Mouse (Mus musculus) gastrocnemius, postnatal 36 days (tissue): Measurements from ENCODE around the gene Ddx52. TPM values are rescaled to one million over a fixed set of nuclear protein-coding genes. Genes with fewer than 3 reads are reported as not detected.
A peak's percentile ranks its signal among the peaks of the same experiment; 100 is the strongest.

Experiments used
- DNase-seq, 2 experiments: peaks; one replicate each; pipeline ENCODE4 v3.0.0; 2022
- intact Hi-C: fragments of 180-260 bp; cut with DNase I; formaldehyde crosslinking; loops from one replicate; pipeline ENCODE4 v1.15.1; 2025
- long read RNA-seq, 2 experiments: library from polyadenylated mRNA; stranded (forward); transcript quantifications; one replicate each; pipeline ENCODE4 v2.0.0; 2021
- total RNA-seq, 2 experiments: library from RNA; stranded (reverse); gene quantifications; 2 replicates each; pipeline ENCODE4 v1.2.3; 2021

The Ddx52 gene
- 1 to 10 TPM; 8.5 to 9.6 TPM for total RNA-seq
- long read RNA-seq, experiment 1, transcript Ddx52-201 (15 exons, 3,194 nt), result major isoform, 7 of 8 reads
- long read RNA-seq, experiment 1, partial matches to known transcripts, result 1 of 8 reads
- long read RNA-seq, experiment 1, other reads (novel, unspliced or antisense), result 0 of 8 reads
- long read RNA-seq, experiment 2, transcript Ddx52-201 (15 exons, 3,194 nt), result major isoform, 9 of 10 reads
- long read RNA-seq, experiment 2, partial matches to known transcripts, result 0 of 10 reads
- long read RNA-seq, experiment 2, other reads (novel, unspliced or antisense), result 1 of 10 reads

DNA sequence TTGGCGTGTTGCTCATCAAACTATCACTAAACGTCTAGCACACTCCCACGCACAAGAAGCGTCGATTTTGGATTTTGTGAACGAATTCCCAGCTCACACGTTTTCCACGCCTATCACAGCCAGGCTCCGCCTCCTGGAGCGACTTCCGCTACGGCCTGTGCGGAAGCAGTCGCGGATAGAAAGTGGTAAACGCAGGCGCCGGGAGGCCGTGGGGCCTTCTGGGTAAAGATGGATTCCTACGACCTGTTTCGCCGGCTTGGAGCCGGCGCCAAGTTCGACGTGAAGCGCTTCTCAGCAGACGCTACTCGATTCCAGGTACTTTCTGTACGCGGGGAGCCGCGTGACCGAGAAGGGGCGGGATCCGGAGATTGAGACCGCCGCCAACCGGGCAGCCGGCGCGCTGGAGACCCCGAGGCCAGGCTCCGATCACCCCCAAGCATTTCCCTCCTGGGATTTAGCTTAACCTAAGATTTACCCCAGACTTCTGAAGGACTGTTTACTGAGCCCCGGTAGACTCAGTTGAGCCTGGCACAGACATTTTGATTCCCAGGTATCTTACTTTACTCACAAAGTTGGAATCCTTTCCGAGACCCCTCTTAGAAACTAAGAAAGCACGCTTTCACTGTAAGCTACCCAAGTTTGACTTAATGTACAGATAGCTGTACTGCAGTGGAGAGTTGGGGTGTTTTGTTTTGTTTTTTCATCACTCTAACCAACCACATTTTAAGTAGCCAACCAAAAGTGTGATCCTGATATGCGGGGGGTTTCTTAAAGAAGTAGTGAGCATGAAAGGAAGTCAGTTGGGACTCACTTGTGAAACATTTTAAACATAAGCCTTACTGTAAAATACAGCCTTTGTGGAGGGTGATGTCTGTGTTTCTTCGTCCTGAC is at the start of gene Ddx52:
Gene Ddx52 (plus strand): TSS at position 113 of the 891 bp plus-strand sequence.
- peak; percentile 78 to 86 for DNase-seq
- intact Hi-C loops, result no loop called here

DNA sequence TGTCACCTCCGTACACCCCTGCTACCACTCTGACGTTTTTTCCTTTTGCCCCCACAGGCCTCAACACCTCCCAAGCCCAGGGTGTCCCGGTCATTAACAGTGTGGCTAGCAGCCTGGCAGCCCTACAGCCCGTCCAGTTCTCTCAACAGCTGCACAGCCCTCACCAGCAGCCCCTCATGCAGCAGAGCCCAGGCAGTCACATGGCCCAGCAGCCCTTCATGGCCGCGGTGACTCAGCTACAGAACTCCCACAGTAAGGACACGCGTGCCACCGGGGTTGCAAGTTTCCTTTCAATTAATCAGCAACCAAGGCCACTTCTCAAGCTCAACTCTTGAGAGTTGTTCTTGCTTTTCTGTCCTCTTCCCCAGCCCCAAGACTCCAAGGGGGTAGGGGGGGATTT is 48.5 kb upstream of the Ddx52 start:
- no peak for DNase-seq
- intact Hi-C loops, result no loop called here

DNA sequence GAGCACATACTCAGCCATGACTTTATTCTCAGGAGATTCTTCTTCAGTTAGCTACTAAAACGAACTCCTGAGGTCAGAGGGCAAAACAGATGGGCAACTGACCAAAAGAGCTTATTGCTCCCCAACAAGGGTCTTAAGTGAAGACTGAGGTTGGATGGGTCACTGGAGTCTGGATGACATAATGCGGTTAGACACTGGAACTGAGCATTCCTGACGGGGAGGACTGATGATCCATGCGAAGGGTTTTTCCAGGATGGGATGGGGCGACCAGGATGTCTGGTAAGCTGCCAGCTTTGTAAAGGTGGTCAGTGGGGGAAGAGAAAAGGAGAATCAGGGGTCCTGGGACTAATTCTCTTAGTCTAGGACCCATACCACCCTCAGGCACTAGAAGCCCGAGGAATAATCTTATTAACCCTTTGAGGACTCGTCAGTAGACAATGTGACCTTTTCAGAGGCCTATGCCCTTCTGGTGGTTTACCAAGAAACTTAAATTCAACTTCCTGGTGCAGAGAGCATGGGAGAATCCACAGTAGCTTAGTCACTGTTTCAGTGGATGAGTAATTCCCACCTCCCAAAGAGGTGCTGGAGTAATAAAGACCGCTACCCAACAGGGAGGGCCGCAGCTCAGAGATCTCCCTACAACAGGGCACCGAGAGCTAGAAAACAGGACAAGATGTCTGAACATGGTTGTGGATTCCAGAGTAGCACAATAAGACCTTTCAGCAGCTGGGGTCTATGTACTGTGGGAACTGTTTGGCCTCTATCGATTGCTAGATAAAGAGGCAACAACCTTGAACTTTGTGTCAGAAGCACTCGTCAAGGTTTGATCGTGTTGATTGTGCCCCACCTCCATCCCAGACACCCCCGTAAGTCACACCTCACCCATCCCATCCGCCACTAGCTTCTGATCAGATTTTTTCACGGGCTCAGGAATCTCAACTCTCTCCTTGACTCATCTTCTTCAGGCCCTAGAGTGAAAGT is 45.1 kb upstream of the Ddx52 start:
- no peak for DNase-seq
- intact Hi-C loops, result no loop called here

DNA sequence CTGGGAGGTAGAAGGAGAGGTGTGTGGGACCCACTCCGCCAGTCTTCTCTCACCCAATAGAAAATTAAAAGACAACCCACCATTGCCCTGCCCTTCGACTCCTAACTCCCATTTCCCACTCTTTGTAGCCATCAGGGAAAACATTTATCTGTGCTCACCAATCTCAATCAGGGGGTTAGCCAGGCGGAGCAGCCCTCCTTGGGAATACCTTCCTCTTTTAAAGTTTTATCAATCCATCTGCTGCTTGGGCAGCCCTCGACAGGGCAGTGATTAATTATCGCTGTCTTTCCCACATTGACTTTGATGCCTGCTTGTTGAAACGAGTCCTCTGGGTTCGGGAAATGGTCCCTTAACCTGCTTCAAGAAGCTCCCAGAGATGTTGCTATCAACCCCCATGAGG is 44.3 kb upstream of the Ddx52 start:
- intact Hi-C loops, result no loop called here
- DNase-seq, result no peak

DNA sequence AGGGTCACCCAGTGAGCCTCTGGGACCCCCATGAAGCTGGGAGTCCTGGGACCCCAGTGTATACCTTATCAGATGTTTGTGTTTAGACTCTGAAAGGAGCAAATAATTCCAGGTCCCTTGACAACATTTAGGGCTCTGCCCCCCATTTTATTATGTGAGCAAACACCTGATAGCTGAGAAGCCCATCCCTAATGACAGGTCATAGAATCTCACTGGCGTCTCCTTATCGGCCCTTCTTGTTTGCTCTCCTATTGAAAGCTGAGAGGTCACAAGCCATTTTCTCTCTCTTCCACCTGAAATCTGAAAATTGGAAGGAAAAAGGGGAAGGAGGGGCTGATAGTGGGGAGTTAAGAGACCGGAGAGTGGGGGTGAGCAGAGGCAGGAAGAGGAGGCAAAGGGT is 39.0 kb upstream of the Ddx52 start:
- DNase-seq, result no peak
- intact Hi-C loops, result no loop called here

DNA sequence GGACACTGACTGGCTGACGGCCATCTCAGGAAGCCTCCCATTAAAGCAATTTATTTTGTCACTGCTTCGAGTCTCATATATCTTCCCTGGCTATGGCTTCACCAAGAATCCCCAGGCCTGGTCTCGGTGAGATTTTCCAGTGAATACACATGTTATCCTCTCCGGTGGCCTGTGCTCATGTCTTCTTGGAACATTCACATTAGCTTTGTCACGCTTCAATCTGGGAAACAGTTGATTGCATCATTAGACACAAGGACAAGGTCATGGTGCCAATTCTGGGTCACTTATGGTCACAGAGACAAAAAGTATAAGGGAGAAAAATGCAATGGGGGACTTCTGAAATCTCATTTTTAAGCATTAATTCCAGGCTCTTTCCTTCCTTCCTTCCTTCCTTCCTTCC is 36.1 kb upstream of the Ddx52 start:
- no peak for DNase-seq
- intact Hi-C loops, result no loop called here

DNA sequence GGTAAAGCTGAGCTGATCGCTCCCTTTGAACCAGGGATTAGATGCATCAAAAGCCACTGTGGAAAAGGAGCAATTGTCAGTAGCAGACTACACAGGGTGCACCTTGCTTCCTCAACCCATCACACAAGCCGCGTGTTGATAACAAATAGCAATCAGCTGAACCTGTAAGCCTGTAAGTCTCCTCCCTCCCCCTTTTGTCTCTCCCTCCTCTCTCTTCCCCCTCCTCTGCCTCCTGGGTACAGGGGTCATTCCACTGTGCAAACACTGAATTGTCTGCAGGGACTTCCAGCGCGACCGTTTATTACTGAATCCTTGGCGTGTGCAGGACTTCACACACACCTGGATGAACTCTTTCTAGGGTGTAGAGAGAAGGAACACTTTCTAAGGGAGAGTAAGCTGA is 33.5 kb upstream of the Ddx52 start:
- DNase-seq, result no peak
- intact Hi-C loops, result no loop called here

DNA sequence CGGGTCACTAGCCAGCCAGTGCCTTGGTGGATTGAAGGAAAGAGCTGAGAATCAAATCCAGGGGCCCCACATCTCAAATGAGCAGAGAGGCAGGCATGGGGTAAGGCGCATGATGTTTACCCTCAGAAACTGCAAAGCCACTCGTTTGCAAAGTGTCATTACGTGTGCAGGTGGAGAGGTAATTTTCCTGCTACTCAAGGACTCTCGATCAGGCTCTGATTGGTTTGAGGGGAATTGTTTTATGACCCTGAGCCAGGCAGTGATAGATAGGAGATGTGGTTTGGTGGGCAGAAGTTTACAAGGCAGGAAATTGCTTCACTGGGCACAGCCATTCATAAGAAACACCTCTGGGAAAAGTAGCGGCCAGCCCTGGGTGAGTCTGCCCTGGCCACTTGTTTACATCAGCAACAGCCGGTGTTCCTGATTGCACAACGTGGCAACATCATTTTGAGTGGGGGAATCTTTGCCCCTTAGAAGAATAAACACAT is 28.0 kb upstream of the Ddx52 start:
- no peak for DNase-seq
- intact Hi-C loops, result no loop called here

DNA sequence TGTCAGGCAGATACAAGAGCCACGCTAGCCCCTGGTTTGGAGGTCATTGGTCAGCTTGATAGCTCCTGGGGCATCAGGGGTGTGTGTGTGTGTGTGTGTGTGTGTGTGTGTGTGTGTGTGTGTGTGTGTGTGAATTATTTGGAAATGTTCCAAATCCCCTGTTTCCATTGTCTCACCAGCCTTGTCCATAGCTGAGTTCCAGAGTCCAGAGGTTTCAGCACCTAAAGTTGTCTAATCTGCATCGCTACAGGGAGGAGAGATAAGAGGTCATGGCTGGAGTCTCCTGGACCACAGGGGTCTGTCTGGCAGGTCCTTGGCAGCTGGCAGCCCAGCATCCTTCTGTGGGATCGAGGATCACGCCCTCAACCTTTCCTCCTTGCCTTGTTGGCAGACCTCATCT is 27.4 kb upstream of the Ddx52 start:
- no peak for DNase-seq
- intact Hi-C loops, result no loop called here

DNA sequence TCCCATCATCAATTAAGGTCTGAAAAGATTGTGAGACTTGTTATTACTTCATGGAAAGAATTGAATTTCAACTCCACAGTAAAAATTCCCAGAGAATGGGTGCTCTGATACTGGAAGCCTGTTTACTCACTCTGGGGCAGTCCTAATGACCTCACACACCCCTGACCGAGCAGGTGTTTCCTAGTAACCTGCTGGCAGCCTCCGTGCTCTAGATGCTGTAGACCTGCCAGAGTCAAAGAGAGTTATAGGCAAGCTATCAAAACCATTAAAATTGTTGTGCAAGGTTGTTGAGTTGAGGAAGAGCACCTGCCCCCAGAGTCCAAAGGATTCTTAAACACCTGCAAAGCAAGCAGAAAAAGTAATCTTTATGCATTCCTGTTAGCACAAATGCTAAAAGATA is 19.3 kb upstream of the Ddx52 start:
- intact Hi-C loops, result no loop called here
- DNase-seq, result no peak

DNA sequence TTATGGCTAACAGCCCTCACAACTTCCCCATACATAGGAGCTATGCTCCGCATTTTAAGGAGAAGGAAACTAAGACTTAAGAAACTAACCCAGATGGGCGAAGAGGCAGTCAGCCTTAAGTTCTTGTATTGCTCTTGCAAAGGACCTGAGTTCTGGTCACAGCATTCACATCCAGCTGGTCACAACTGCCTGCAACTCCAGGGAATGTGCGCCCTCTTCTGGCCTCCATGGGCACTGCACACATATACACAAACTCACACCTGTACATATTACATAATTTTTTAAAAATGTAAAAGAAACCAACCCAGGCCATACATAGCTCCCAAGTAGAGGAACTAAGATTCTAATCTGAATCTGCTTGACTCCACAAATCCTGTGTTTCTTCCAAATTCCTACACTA is 14.8 kb upstream of the Ddx52 start:
- intact Hi-C loops, result no loop called here
- DNase-seq, result no peak

DNA sequence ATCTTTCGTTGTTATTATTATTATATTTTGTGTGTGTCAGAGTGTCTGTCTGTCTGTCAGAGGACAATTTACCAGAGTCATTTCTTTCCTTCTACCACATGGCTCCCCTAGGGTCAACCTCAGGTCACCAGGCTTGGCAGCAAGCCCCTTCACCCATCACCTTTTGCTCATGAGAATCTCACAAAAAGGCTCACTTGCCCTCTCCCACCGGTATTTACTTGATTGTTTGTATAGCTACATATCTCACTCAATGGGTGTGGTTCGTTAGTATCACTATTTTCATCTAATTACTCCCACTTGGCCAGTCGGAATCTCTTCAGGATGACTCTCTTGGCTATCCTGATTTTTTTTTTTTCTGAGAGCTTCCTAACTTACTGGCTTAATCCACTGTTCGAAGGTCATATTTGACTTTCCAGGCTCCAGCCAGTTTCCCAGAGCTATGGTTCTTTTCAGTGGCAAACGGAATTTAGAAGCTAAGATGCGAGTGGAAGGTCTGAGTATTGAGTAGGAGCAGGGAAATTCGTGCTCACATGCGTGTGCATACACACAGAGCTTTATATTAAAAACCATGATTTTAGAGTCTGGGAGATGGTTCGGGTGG is 9.3 kb upstream of the Ddx52 start:
- intact Hi-C loops, result no loop called here

DNA sequence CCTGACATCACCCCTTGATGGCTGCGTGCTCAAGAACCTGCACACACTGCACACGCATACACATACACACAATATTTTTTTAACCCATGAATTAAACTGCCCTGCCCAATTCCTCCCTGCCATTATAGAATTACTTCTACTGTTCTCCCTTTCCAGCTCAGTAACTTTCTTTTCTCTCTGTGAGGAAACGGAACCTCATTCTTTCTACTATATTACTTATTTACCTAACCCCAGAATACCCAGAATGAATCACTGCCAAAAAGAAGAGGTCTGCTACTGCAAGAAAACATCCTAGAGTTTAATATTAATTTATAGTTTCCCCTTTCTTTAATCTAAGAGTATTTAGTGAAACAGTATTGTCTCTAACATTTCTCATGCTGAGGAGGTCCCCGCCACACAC is 8.5 kb upstream of the Ddx52 start:
- intact Hi-C loops, result no loop called here

More for the DNA sequence above, 9.3 kb upstream of the Ddx52 start:
- no peak for DNase-seq

DNA sequence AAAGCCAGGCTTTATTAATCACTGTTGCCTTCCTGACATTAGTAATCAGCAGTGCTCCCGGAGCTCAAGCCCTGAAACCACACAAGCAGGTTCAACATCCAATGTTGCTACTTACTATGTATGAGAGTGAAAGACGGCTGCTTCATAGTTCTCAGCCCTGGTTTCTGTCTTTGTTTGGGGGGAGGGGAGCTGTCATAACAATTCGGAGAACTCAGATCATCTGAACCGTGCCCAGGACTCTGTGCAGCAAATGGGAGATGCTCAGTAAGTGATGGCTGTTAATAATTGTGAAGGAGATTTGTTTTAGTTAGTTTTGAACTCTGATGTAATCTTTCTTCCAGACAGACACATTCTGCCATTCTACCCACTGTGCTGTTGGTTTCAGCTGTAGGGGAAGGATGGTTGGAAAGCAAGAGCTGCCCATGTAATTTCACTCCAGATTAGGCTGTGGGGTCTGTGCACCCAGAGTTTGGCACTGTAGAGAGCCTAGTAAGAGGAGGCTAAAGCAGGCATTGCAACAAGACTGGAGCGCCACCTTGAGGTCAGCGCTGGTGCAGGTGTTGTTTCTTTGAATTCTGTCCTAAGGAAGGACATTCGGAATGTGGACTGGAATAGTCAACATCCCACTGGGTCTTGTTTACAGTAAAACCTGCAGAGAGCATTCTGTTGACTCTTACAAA is 5.7 kb upstream of the Ddx52 start:
- DNase-seq, result peak; percentile 30 to 60
- intact Hi-C loops, result loop anchor here (5.0 kb wide), 2 partner anchors 119 to 149 kb away; no protein-coding TSS in a partner anchor

More for the DNA sequence above, 8.5 kb upstream of the Ddx52 start:
- DNase-seq, result no peak

DNA sequence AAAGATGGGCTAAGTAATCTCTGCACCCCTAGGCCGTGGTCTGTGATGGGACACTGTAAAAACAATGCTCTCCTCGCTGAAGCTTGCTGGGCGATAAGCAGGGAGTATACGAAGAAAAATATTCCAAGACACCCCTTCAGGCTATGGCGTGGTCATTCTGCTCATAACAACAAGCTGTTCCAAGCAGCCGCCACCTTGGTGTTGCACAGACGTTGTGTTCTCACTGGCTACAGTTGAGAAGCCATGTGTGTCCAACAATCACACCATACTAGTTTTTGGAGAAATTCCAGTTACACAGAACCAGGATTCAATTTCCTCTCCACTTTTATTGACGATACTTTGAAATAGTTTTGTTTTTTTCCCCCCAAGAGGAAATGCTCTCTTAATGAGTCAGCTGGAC is 3.3 kb upstream of the Ddx52 start:
- no peak for DNase-seq
- intact Hi-C loops, result loop anchor here (5.0 kb wide), 2 partner anchors 121 to 151 kb away; no protein-coding TSS in a partner anchor

DNA sequence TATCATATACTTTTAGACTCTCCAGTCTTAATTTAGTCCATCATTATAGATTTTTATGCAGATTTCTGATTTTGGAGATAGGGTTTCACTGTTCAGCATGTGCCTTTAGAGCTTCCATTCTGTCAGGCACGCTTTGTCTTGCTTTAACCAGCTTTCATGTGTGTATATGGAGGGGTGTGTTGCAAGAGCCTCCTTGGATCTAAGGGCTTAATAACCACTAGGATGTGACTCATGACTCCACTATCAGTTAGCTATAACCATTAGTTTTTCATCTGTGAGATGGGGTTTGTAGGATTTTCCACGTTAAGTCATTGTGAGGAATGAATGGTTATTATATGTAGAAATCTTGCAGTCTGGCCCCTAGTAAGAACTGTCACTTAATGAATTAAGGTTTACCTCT is 15.0 kb downstream of the Ddx52 start:
- DNase-seq, result no peak
- intact Hi-C loops, result no loop called here

DNA sequence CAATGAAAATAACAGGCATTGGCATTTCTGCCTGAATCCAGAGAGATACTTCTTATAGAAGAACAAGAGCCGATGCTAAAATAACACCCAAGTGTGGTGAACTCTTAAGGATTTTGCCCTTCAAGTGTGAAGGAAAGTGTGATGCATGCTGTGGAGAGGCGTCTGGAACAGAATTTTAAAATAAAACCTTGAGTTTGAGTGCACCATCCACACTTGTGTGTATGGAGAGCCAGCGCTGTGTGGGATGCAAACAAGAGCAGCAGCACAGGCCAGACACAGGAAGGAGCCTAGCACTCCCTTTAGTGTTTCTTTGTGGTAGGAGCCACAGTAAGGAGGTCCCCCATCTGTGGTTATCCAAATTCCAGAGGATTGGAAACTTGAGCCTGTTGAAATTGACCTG is 20.1 kb downstream of the Ddx52 start:
- intact Hi-C loops, result no loop called here
- no peak for DNase-seq

DNA sequence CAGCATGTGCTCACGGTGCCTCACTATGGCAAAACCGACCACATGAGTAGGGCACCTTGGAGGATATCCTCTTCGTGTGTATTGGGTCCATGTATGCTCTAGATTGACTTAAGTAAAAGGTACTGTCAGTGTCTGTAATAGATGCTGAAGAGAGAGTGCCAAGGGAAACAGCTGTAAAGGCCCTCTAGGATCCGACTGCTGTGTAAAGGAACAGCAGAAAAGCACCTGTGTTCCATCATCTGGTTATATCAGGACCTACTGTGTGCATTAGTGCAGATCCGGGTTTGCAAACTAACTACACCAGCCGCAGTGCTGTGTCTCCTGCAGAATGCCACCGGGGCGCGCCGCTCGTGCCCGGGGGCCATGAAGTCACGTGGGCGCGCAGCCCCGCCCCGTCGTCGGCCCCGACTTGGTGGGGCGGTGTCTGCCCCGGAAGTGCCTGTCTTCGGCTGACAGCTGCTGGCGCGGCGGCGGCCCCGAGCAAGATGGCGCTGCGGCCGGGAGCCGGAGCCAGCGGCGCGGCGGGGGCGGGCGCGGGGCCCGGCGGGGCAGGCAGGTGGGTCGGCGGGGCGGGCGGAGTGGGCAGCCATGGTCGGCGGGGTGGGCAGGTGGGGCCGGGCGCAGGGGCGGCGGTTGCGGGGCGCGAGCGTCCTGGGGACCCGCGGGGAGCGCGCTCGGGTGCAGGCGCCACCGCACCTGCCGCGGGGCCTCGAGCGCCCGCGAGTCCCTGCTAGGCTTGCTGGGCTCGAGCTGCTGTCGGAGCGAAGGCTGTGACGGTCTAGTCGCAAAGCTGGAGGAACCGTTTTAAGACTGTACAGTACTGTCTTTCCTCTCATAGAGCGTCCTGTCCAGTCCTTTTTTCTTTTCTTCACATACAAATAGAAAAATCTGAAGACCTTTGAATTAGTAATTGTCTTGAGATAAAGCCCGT is 22.4 kb downstream of the Ddx52 start, which contains the start of gene Synrg:
Gene Synrg (plus strand): TSS at position 438 of the 931 bp plus-strand sequence.
- intact Hi-C loops, result no loop called here
- peak; percentile 82 to 88 for DNase-seq
